Mouse (Mus musculus): ENCODE measurements at regions not wholly inside any gene's neighbourhood (a gene's known extent, or its start where the extent isn't known, plus 50 kb on each side); places are given as distances from the start of the nearest gene placed in this dataset.

DNA sequence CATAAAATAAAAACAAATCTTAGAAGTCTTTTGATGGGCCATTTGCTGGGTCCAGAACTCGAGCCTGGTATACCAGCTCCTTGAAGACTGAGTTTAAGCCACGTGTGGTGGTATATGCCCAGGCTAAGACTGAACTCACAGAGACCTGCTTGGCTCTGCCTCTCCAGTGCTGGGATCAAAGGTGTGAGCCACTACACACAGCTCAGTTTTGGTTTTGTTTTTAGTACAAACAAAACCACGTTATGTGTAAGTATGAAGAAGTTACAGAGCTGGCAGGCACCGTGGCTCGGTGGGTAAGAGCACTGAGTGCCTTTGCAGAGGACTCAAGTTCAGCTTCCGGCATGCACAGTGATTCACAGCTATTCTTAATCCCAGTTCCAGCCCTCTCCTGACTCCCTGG, 75.6 kb downstream of the Wdr5 start:
- peak; percentile 48 for DNase-seq (ENCODE audit: low read depth)

DNA sequence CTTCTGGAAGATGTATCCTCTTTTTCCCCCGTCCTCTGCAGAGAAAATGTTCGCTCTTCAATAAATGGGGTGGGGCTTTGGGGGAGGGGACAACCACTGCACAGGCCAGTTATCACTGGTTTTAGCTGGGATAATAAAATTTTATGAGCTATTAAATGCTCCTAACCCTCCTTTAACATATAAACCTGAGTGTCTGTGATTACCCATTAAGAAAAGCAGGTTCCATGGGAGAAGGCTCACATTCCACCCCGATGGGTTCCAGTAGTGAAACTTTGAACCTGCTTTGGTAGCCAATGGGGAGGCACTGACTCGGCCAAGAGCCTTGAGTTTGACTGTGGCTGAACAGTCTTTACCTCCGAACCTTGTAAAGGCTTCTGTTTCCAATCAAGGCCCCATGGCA, 76.7 kb downstream of the Wdr5 start:
- DNase-seq (ENCODE audit: low read depth) = no peak

DNA sequence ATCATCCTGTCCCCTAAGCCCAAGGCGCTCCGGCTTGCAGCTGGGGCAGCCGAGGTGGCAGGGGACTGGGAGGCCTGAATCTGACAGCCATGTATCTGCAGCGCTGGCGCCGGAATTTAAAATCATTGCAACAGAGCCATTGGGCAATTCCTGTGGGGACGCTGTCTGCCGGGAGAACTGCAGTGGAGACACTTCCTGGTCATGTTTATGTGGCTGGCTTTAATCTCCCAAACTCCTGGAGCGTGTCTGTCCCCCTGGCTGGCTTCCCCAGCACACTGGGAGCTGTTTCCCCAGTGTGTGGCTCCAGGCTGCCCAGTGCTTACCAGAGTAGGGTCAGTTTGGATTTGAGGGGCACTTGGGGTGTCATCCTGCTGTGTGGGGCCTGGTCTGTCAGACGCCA, 78.4 kb downstream of the Wdr5 start:
- DNase-seq (ENCODE audit: low read depth) = peak; percentile 47

DNA sequence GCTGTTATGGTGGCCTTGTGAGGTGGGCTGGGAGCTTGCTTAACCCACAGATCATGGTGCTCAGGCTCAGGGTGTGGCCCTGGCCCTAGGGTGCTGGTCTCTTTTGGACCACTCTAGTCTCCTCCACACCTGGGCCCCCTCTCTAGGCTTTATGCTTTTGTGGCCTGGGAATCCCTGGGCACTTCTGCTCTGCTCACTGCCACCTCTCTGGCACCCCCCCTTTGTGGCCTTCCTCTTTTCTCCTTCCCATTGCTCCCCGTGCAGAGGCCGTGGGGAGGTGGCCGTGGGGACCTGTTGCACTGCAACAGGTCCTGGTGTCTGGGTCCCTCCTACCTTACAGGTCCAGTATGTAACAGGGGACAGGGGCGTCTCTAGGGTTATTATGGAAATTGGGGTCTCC, 80.3 kb downstream of the Wdr5 start:
- DNase-seq (ENCODE audit: low read depth) = no peak

DNA sequence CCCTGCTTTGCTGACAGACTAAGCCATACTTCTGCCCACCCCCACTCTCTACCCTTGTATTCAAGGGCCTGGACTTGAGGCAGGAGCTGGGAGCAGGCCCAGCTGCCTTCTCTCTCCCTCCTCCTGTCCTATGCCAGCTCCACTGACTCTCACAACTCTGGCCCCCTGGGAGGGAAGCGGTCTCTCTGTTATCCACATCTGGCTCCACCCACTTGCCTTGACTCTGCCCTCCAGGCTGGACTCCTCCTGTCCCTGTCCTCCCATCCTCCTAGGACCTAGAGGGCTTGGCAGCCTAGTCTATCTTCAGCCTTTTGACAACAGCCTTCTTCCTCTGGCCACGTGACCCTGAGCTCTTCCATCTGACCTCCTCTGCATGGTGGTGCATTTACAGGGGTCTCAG, 80.0 kb upstream of the Rxra start:
- no peak for DNase-seq (ENCODE audit: low read depth)

DNA sequence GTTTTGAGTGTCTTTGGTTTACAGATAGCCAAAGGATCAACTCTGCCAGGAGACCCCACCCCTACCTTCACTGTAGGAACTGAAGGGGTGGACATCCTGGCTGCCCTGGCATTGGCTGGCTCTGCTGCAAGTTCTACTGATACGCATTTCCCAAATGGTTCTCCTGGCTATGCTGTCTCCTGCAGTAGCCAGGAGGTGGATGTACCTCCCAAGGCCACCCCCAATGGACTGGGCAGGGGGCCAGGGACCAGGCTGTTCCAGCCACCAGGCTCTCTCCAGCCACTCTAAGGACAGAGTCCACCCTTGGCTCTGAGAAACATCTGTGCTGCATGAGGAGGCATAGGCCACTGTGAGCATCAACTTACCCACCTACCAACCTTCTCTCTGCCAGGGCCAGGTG, 79.3 kb upstream of the Rxra start:
- no peak for DNase-seq (ENCODE audit: low read depth)

DNA sequence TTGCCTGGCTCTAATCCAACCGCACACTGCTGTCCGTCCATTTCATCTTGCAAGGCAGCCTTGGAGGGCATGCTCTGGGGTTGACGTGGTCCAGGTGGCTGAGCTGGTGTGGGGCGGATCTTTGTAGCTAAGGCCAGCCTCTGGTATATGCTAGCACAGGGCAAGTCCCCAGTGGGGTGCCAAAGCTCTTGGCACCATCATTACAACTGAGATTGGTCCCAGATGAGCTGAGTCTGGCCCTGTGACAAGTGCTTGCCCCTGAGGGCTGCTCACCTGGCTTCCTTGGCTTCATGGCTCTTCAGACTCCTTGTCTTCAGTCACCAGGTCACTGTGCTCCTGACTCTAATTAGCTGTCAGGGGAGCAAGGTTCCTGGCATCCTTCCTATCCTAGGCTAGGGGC, 78.3 kb upstream of the Rxra start:
- no peak for DNase-seq (ENCODE audit: low read depth)

DNA sequence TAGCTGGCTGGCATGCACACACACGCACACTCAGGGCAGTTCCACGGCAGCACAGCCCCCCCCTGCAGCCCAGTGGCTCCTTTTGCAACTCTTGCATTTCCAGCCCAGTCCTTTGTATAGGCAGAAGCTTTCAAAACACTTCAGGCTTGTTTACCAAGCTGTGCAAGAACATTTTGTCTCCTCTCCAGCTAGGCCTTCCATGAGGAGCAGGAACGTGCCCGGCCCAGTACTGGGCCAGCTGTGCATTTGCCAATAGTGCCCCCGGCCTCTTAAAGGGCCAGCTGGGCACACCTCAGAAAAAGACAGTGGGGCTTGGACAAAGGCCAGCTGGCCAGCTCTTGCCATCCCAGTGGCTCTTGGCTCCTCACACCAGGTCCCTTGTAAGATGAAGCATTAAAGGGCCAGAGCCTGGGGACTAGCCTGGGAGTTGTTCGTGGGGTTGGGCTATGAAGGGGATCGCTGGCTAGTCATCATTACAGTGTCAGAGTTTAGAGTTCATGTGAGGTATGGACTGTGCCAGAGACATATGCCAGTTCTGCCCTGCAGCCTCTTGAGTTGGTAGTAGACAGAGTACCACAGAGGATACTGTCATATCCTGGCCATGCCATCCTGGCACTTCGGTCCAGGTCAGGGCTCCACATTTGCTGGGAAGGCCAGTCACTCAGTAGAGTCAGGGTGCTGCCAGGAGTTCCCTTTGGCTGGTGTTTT, 77.0 kb upstream of the Rxra start:
- peak; percentile 13 for DNase-seq (ENCODE audit: low read depth)

DNA sequence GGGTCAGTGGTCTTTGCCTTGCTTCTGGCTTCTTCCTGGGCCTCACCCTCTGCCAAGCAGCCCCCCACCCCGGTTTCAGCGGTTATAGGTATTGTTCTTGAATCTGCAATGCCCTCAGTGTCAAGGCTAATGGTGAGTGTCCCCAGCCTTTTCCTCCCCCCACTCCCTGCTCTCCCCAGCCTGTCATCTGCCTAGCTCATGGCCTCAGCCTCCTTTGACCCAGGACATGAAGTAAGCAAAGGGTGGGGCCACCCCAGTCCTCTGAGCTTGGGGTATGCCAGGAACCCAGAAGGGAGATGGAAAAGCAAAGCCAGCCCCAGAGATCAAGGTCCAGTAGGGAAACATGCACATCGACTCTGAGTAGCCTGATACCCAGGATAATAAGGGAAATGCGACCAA, 76.5 kb upstream of the Rxra start:
- no peak for DNase-seq (ENCODE audit: low read depth)

DNA sequence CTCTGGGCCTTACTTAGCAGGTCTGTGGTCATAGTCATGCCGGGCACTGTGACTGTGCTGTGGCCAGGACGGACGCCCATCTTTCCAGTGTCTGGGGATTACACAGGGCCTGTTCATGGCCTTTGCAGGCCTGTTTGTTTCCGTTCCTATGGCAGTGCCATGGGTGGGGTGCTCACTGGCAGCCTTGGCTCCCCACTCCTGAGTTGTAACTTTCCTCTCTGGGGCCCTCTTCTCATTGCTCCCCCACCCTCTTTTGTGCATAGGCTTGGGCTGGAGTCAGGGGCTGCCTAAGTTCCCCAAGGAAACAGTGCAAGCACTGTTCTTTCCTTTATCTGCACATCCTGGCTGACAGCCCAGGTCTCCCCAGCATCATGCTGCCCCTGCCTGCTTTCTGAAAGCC, 72.9 kb upstream of the Rxra start:
- no peak for DNase-seq (ENCODE audit: low read depth)

DNA sequence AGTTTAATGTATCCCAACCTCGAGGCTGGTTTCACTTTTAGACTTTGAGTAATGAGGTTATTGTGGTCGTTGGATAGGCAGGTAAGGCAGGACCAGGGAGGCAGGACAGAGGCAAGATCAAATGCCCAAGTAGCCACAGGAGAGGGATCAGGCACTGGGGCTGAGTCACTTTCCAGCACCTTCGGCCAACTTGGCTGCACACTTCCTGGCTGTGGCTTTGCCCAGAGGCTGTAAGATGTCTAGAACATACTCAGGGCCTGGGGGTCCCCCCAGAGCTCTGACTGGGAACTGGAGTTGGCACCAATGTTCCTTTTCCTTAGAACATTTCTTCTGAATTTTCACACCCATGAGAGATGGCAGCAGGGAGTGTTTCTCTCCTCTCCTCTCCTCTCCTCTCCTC, 71.7 kb upstream of the Rxra start:
- peak; percentile 68 for DNase-seq (ENCODE audit: low read depth)

DNA sequence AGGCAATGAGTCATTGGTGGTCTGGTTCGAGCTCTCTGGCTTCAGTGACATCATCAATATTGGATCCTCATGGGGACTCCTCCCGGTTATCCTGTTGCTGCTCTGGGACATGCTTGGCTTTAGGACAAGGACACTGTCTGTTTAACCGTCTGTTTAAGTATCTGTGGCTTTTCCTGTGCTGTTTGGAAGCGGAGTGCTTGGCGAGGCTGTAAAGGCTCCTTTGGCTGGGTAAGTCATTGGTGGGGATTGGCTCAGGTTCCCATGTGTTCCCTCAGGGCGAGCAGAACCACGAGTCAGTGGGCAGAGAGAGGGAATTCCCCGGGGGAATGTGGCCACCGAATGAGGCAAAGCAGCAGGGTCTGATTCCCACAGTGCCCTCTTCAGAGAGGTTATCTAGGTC, 69.4 kb upstream of the Rxra start:
- DNase-seq (ENCODE audit: low read depth) = no peak

DNA sequence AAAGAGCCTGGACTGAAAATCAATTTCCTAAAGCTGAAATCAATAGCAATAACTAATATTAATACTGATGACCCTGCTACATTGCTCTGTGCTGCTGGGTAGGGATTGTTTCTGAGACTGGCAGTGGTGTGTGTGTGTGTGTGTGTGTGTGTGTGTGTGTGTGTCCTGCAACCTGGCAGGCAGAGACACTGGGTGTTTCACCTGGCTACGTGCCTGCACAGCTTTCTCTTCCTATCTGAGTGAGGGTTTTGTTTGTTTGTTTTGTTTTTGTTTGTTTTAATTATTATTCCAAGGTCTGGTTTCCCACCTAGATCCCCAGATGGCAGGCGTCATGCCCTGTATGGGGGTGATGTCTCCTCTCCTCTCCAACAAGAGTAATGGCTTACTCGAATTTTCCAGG, 54.5 kb upstream of the Rxra start:
- no peak for DNase-seq (ENCODE audit: low read depth)

DNA sequence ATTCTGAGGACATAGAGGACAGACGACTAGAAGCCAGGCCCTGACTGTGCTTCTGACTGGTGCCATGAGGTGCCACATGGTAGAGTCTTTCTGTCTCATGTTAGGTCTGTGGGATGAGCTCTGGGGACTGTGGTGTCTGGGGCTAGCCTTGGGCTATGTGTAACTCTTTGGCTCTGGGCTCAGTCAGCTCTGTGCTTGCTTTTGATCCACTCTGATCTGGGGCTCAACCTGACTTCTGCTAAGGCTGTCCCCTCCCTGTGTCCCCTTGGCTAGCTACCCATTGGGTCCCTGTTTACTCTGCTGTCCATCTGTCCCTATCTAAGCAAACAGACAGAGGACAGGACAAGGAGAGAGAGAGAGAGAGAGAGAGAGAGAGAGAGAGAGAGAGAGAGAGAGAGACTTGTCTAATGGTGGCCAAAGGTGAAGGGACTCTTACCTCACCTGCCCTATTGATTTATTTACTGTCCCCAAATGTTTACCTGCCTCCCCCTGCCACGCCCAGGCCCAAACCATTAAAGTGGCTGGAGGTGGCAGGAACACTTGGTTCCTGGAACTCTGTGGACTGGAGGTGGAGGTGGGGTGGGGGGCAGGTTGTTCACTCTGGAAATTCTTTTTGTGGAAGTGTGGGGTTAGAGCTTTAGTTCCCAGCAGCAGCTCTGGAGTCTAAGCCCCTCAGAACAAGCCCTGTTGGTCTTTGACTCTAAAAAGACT, 51.4 kb upstream of the Rxra start:
- DNase-seq (ENCODE audit: low read depth) = no peak
